Mouse (Mus musculus) bone marrow, adult 2 months (tissue): ENCODE measurements around the gene Sh3pxd2a.

Experiments used
- CTCF ChIP-seq: fragments of 200-500 bp; IDR thresholded peaks from 2 replicates; pipeline ENCODE4 v1.5.1; 2011; ENCODE audit warnings: low read length, control low read depth; ENCODE audit not compliant: control insufficient read depth, insufficient read depth
- POLR2A ChIP-seq: fragments of 200-500 bp; IDR thresholded peaks from 2 replicates; pipeline ENCODE4 v1.6.1; 2011; ENCODE audit warnings: low read depth, mild to moderate bottlenecking, control low read depth, low read length, borderline replicate concordance; ENCODE audit not compliant: control insufficient read depth

DNA sequence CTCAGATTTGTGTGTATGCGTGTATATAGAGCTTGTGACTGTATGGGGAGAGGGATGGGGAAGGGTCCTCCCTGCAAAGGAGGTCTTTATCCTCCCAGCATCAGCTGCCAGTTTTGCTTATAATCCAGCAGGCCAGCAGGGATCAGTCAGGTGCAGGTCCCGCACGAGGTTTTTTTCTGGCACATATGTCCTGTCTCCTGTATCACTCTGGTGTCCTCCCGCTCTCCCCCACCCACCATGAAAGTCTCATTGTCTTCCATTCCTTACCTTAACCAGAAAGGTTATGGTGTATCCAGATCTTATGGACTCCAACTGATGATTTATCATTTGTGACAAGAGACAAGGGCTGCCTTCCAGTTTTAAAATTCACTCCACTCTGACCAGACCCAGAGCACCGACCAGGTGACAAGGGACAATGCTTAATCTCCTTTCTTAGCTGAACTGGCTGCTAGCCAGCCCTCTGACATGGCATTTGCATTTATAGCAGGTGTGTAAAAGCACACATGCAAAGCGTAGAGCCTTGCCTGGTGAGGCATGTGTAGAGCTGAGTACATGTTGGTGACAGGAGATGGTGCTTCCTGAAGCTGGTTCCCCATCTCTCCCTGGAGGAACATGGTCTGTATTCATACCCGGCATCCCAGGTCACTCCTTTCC lies 242.6 kb downstream of the Sh3pxd2a start:
- TF ChIP-seq CTCF (no peak), POLR2A (no peak)
